Mouse (Mus musculus) adrenal gland, postnatal 14 days (tissue): ENCODE measurements around the gene Rgp1. TPM values are rescaled to one million over a fixed set of nuclear protein-coding genes. Genes with fewer than 3 reads are reported as not detected.
A peak's percentile ranks its signal among the peaks of the same experiment; 100 is the strongest.
"Not testable (repeated sequence)": the region's sequence is repeated elsewhere in the genome, so short reads cannot be mapped to it uniquely, and the experiment has no call there.

ENCODE experiments used
- DNase-seq: peaks from one replicate; pipeline ENCODE4 v3.0.0; 2021; ENCODE audit warnings: mixed read lengths
- long read RNA-seq, 2 experiments: library from polyadenylated mRNA; stranded (forward); transcript quantifications; one replicate each; pipeline ENCODE4 v2.0.0; 2021
- total RNA-seq: library from RNA; stranded (reverse); gene quantifications from 2 replicates; pipeline ENCODE4 v1.2.3, GENCODE M21; 2021

Gene Rgp1
- 43.3 and 52.6 TPM in 2 replicates for total RNA-seq
- long read RNA-seq, experiment 1, partial matches to known transcripts = 0 of 5 reads
- long read RNA-seq, experiment 1, other reads (novel, unspliced or antisense) = 5 of 5 reads
- long read RNA-seq, experiment 2, partial matches to known transcripts = 0 of 6 reads
- long read RNA-seq, experiment 2, other reads (novel, unspliced or antisense) = 6 of 6 reads

DNA sequence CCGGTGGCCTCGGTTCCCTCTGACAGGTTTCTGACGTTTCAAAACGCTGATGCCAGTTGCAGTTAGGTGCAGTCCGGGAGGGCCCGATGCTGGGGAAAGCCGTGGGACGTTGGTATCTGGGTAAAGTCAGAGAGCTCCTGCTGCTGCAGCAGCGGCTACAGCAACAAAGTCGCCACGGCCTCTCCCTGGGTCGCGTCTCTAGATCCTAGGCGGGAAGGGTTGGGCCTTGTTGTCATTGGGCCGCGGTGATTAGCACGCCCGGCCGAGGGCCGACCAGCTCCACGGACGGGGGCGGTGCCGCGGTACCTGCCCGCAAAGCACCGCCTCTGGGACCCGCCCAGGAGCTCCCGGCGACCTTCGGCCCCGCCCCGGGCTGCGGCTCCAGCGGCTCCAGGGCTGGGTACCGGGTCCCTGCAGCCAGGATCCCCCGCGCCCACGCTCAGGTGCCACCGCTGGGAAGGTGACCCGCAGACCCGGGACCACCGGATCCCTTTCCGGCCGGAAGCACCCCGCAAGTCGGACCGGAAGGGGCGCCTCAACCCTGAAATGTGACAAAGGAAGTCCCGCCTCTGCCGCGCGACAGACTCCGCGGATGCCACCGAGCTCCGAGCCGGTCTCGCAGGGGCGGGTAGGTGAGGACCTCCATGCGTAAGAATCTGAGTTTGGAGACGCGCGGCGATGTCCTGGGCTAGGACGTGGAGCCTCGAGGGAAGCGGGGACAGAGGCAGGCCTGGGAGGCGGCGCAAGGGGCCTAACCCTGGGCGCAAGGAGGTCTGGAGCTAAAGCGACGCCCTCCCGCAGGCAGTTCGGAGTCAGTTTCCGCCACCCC is at the start of gene Rgp1, which contains the start of gene Gba2:
Gene Rgp1 (plus strand): TSS at position 340 of the 829 bp plus-strand sequence.
Gene Gba2 (minus strand): TSS at position 498 of the 829 bp plus-strand sequence.
- DNase-seq = peak; percentile 95

GRCm38 (mm10) chr4:43530081-43530501 is 48.4 kb upstream of the Rgp1 start:
- DNase-seq = peak; percentile 47

- peak; percentile 87 for DNase-seq
These were observed 47.9 kb upstream of the Rgp1 start for GRCm38 (mm10) chr4:43530581-43530980.

- DNase-seq = peak; percentile 86
These were observed 45.2 kb upstream of the Rgp1 start for GRCm38 (mm10) chr4:43533270-43533669.

DNA sequence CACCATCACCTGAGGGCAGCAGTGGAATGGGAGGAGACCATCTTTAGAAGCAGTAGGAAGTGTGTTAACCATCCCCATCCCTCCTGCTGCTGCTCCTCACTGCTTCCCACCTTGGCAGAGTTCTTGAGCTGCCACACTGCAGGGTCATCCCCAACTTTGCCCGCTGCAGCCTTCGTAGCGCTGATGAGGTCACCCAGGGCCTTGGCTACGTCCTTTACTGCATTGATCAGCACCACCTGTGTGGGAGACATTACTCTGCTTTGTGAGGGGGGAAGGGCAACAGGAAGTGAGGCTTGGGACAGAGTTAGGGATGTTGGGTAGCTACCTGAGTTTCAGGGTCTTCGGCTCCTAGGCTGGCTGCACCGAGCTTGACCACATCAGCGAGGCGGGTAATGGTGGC is 42.9 kb upstream of the Rgp1 start:
- DNase-seq = peak; percentile 50

- DNase-seq = no peak
These were observed 42.5 kb upstream of the Rgp1 start for GRCm38 (mm10) chr4:43536031-43536430.

DNA sequence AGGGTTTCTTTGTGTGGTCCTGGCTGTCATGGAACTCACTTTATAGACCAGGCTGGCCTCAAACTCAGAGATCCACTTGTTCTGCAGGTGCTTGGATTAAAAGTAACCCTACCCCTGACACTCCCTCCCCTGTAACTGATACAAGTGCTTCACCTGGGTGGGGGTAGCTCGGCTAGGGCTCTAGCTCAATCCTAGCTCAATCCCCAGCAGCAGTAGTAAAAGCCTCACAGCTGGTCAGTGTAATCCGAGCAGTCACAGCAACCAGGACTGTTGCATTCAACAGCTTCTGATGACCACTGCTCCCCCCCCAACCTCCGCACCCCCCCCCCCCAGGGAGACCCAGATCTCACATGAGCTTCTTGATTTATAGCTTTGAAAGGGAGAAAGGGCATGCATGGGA is 36.5 kb upstream of the Rgp1 start:
- no peak for DNase-seq

GRCm38 (mm10) chr4:43546375-43547047 is 32.0 kb upstream of the Rgp1 start:
- DNase-seq = peak; percentile 82

DNA sequence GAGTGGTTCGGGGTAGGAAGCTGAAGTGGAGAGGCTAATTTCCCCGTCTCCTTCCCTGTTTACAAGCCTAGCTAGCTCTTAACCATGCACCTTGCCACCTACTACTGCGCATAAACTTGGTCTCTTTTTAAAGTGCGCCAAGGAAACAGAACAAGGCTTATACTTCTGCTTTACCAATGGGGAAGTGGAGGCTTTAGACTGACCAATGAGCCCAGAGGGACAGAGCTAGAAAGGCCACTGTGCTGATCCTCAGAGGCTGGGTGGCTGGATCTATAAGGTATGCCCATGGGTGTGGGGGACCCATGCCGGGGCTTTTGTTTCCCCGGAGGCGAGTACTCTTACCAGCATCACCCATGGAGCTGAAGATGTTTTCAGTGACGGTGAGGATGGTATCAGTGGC is 31.4 kb upstream of the Rgp1 start:
- DNase-seq = no peak

- DNase-seq = no peak
These were observed 29.5 kb upstream of the Rgp1 start for GRCm38 (mm10) chr4:43549055-43549454.

DNA sequence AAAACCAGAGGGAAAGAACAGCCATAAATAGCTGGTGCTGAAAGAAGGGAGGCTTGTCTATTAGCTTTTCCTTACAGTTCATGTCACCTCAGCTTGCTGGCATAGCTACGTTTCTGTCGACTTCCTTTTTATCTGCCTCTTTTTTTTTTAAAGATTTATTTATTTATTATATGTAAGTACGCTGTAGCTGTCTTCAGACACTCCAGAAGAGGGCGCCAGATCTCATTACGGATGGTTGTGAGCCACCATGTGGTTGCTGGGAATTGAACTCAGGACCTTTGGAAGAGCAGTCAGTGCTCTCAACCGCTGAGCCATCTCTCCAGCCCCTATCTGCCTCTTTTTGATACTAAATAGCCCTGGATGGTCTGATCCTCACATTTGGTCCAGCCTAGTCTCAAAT is 26.7 kb upstream of the Rgp1 start:
- not testable (repeated sequence) for DNase-seq

DNA sequence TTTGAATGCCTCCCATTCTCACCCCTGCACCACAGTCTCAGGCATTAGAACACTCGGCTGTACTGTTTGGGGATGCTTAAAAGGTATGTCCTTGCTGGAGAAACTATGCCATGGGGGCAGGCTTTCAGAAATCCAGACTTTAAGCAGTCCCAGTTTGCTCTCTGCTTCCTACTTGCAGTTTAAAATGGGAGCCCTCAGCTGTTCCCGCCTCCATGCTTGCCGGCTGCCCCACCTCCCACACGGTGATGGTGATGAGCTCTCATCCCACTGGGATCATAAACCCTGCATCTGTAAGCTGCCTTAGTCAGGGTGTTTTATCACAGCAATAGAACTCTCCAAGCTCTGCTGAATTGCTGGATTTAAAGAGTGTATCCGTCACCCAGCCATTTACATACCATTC is 26.1 kb upstream of the Rgp1 start:
- no peak for DNase-seq

GRCm38 (mm10) chr4:43553891-43554290 is 24.6 kb upstream of the Rgp1 start:
- no peak for DNase-seq

DNA sequence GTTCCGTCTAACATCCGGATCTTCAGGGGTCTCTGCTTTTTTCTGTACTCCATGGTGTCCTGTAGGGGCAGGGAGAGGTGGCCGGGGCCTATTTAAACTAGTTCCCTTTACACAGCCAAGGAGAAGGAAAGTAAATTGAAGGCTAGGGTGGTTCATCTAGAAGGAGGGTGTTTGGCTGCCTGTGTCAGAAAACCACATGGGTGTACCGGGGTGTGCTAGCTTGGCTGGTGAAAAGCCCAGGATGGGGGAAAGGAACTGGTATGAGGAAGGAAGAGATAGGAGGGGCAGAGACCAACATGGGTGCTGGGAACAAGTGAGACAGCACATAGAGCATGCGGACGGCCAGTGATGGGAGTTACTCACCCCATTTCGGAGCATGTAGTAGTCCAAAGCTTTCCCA is 22.6 kb upstream of the Rgp1 start:
- no peak for DNase-seq

DNA sequence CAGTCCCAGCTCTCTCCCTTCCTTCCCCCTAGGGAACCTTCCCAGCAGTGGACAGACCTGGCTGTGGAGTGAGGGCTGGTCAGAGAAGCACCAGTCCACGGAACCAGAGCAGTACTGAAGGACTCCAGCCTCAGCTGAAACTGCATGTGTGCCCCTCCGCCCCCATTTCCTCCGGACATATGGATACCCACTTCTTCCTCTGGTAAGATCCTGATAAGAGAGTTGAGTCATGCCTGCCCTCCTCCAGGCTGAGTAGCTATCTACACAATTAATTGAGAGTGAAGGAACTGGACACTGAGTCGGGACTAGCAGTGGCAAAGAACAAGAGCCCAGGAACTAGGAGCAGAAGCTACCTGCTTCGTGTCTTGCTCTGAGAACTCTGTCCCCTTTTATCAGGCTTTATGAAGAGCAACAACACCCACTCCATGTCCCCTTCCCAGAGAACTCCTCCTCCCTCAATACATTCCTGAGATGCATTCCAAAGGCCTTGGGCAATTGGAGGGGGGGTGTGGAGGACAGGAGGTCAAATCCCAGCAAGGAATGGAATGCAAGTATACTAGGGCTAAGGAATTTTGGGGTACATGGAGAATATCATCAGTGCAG is 20.4 kb upstream of the Rgp1 start:
- no peak for DNase-seq

GRCm38 (mm10) chr4:43558631-43559356 is 19.7 kb upstream of the Rgp1 start:
- peak; percentile 93 for DNase-seq

DNA sequence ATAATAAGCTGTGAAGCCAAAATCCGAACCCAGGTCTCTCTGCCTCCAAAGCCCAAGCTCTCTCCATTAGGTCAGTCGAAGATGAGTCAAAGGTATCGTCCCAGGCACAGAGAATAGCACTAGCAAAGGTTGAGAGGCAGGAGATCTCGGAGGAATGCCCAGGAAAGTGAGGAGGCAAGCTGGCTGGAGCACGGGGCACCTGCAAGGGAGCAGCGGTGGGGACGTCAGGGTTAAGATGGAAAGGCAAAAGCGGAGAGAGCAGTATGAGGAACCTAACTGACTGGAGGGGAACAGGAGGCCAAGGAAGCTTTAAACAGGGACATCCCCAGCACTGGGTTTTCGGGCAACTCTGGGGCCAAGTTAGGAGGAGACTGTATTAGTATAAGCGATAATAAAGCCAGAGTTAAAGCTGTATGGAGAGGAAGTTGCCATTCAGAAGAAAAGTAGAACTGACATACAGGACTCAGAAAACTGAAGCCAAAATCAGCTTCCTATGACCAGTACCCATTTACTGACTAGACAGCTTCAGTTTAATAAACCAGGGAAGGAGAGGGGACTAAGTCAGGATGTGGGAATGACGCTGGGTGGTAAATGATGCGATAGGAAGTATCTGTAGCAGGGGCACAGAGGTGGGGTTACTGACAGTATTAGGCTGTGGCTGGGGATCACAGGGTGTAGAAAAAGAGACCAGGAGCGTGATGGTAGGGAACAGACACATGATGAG is 18.8 kb upstream of the Rgp1 start:
- DNase-seq = no peak

DNA sequence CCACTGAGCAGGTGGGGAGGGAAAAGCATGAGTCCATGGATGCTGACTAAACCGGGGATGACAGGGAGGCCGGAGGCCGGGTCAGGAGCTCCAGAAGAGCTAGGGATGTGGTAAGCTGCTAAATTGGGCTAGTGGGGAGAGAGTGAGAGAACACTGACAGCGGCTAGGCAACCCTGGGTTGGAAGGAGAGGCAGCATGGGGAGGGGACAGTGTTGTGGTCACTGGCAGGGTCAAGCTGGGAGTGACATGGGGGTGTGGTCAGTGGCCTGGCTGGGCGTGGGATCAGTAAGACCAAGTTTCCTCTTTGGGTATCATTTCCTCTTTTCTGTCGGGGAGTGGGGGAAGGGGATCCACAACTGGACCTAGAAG is 18.3 kb upstream of the Rgp1 start:
- peak; percentile 69 for DNase-seq

DNA sequence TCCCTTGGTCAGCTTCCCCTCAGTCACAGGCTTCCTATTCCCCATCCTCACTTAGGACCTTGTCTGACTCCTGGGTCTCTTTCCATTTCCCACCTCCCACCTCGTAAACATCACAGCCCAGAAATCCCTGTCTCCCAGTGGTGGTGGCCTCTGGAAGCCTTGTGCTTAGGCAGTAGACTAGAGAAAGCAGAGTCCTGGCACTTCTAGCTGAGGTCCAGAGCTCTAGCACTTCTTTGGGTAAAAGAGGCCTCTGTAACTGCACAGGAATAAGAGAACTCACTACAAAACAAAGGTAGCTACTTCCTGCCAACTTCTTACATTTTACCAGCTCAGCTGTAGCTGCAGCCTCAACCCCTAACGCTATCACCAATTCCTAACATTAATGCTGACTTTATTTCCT is 17.5 kb upstream of the Rgp1 start:
- no peak for DNase-seq

DNA sequence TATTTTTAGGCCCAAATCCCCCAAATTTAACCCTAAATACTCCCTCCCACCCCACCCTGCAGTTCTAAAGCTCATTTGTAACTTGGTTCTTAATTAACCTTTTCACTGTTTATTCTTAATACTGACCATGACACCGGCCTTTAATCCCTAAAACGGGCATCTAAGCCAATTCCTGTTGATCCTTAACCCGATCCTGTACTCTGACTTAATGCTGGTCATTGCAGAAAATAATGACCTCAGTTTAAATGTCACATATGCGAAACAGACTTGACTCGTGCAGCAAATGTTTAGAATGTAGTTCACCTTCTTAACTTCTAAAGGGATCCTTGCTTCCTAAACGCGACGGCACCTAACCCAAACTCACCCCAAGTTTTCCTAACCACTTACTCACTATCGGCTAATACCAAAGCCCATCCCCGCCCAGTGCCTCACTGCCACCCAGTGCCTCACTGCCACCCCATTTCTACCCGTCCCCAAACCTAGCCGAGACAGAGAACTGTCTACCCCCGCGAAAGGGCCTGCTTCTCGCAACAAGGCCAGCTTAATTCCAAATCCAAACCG is 17.0 kb upstream of the Rgp1 start:
- no peak for DNase-seq
